Mouse (Mus musculus): ENCODE measurements around the gene Greb1. TPM values are rescaled to one million over a fixed set of nuclear protein-coding genes. Genes with fewer than 3 reads are reported as not detected.
A peak's percentile ranks its signal among the peaks of the same experiment; 100 is the strongest.

The Greb1 gene
- polyA plus RNA-seq, 1 experiment from 2014 or later: 3.1 TPM

- no peaks in the 10 kb centered on the region for H3K36me3 ChIP-seq (ENCODE audit: control insufficient read depth, insufficient read depth, low read length)
- no peaks in the 10 kb centered on the region for H3K9me3 ChIP-seq (replicated peaks; ENCODE audit: control insufficient read depth, low read length)
- 55% methylated on average over 5 of the region's 5 CpGs for WGBS (ENCODE audit: insufficient replicate concordance)
- no peak for ATAC-seq (replicated peaks; ENCODE audit: insufficient number of reproducible peaks, low FRiP score, low TSS enrichment)
- no peak overlapping the region for H3K9ac ChIP-seq (ENCODE audit: low read depth, low read length)
- H3K4me2 ChIP-seq: no peak overlapping the region
- H3K27ac ChIP-seq (ENCODE audit: low read depth, low read length): no peak overlapping the region
- peaks cover 15% of the 10 kb centered on the region for H3K4me1 ChIP-seq (ENCODE audit: control insufficient read depth, insufficient read depth, low read length)
- no peak overlapping the region for H3K4me3 ChIP-seq (ENCODE audit: low read depth, low read length)
- H3K27me3 ChIP-seq (ENCODE audit: control insufficient read depth, insufficient read depth, low read length): no peaks in the 10 kb centered on the region
Measured at GRCm38 (mm10) chr12:16737266-16737665, 63.4 kb downstream of the Greb1 start.

DNA sequence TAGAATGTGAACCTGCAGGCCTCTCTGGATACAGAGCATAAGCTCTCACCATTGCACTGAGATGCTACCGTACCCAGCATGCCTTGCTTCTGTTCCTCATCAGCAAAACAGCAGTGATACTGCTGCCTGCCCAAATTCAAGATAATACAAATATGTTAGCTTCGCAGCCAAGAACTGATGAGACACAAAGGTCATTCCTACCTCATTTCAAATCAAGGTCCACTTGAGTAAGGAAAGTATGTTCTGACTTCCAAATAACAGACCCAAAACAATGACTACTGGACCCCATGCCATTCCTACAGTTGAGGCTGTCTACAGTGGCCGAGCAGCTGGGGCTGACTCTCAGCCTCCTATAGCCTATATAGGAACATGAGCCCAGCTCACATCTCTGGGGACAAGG is 66.0 kb downstream of the Greb1 start:
- peaks cover 9% of the 10 kb centered on the region for H3K4me1 ChIP-seq (ENCODE audit: control insufficient read depth, insufficient read depth, low read length)
- H3K36me3 ChIP-seq (ENCODE audit: control insufficient read depth, insufficient read depth, low read length): no peaks in the 10 kb centered on the region
- ATAC-seq (replicated peaks; ENCODE audit: insufficient number of reproducible peaks, low FRiP score, low TSS enrichment): no peak
- H3K4me2 ChIP-seq: no peak overlapping the region
- H3K27ac ChIP-seq (ENCODE audit: low read depth, low read length): no peak overlapping the region
- no peak overlapping the region for H3K4me3 ChIP-seq (ENCODE audit: low read depth, low read length)
- H3K27me3 ChIP-seq (ENCODE audit: control insufficient read depth, insufficient read depth, low read length): no peaks in the 10 kb centered on the region
- H3K9ac ChIP-seq (ENCODE audit: low read depth, low read length): no peak overlapping the region; the same call in 1 of the 2 replicates
- 73% methylated on average over 3 of the region's 3 CpGs for WGBS (ENCODE audit: insufficient replicate concordance)
- no peaks in the 10 kb centered on the region for H3K9me3 ChIP-seq (replicated peaks; ENCODE audit: control insufficient read depth, low read length)

- Histone ChIP-seq H3K4me2 (no peak overlapping the region), H3K4me3 (ENCODE audit: low read depth, low read length) (no peak overlapping the region), H3K27ac (ENCODE audit: low read depth, low read length) (no peak overlapping the region), H3K36me3 (ENCODE audit: control insufficient read depth, insufficient read depth, low read length) (no peaks in the 10 kb centered on the region), H3K9ac (ENCODE audit: low read depth, low read length) (no peak overlapping the region), H3K4me1 (ENCODE audit: control insufficient read depth, insufficient read depth, low read length) (peaks cover 8% of the 10 kb centered on the region), H3K27me3 (ENCODE audit: control insufficient read depth, insufficient read depth, low read length) (no peaks in the 10 kb centered on the region), H3K9me3 (replicated peaks; ENCODE audit: control insufficient read depth, low read length) (no peaks in the 10 kb centered on the region)
- WGBS (ENCODE audit: insufficient replicate concordance): 59% methylated on average over 8 of the region's 8 CpGs
- ATAC-seq (replicated peaks; ENCODE audit: insufficient number of reproducible peaks, low FRiP score, low TSS enrichment): 0 out of 2 replicates have a peak, but pooled peaks have one; percentile 14
Measured at GRCm38 (mm10) chr12:16734009-16734408, 66.7 kb downstream of the Greb1 start.

GRCm38 (mm10) chr12:16731121-16731741 is 69.5 kb downstream of the Greb1 start:
- ATAC-seq (replicated peaks; ENCODE audit: insufficient number of reproducible peaks, low FRiP score, low TSS enrichment): 0 out of 2 replicates have a peak, but pooled peaks have one; percentile 10
- H3K9me3 ChIP-seq (replicated peaks; ENCODE audit: control insufficient read depth, low read length): no peaks in the 10 kb centered on the region
- H3K27ac ChIP-seq (ENCODE audit: low read depth, low read length): no peak overlapping the region
- no peak overlapping the region for H3K9ac ChIP-seq (ENCODE audit: low read depth, low read length)
- H3K4me1 ChIP-seq (ENCODE audit: control insufficient read depth, insufficient read depth, low read length): peaks cover 9% of the 10 kb centered on the region
- H3K27me3 ChIP-seq (ENCODE audit: control insufficient read depth, insufficient read depth, low read length): no peaks in the 10 kb centered on the region
- no peak overlapping the region for H3K4me3 ChIP-seq (ENCODE audit: low read depth, low read length)
- no peaks in the 10 kb centered on the region for H3K36me3 ChIP-seq (ENCODE audit: control insufficient read depth, insufficient read depth, low read length)
- no peak overlapping the region for H3K4me2 ChIP-seq
- WGBS (ENCODE audit: insufficient replicate concordance): 64% methylated on average over 11 of the region's 11 CpGs

DNA sequence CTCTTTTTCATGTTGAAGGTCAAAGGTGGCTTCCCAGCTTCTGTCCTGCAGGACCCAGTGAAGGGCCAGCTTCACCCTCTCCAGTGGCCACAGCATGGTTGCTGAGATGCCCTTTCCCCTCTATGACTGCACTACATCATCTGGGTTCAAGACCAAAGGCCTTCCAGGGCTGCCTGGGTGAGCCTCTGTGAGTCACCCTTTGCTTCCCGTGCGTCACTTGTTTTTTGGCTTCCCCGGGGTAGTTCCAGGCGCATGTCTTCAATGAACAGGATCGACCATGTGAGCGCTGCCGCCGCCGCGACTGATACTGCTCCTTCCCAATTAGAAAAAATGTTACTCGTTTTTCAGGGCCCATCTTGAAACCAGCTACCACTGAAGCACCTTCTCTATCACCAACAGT is 70.5 kb downstream of the Greb1 start:
- H3K4me1 ChIP-seq (ENCODE audit: control insufficient read depth, insufficient read depth, low read length): peaks cover 11% of the 10 kb centered on the region
- no peaks in the 10 kb centered on the region for H3K36me3 ChIP-seq (ENCODE audit: control insufficient read depth, insufficient read depth, low read length)
- H3K9me3 ChIP-seq (replicated peaks; ENCODE audit: control insufficient read depth, low read length): no peaks in the 10 kb centered on the region
- H3K27ac ChIP-seq (ENCODE audit: low read depth, low read length): no peak overlapping the region
- no peak for ATAC-seq (replicated peaks; ENCODE audit: insufficient number of reproducible peaks, low FRiP score, low TSS enrichment)
- H3K4me3 ChIP-seq (ENCODE audit: low read depth, low read length): no peak overlapping the region
- 86% methylated on average over 11 of the region's 11 CpGs for WGBS (ENCODE audit: insufficient replicate concordance)
- no peak overlapping the region for H3K9ac ChIP-seq (ENCODE audit: low read depth, low read length)
- no peak overlapping the region for H3K4me2 ChIP-seq
- no peaks in the 10 kb centered on the region for H3K27me3 ChIP-seq (ENCODE audit: control insufficient read depth, insufficient read depth, low read length)

GRCm38 (mm10) chr12:16728221-16728620 is 72.5 kb downstream of the Greb1 start:
- no peak for ATAC-seq (replicated peaks; ENCODE audit: insufficient number of reproducible peaks, low FRiP score, low TSS enrichment)
- Histone ChIP-seq H3K4me2 (no peak overlapping the region), H3K4me3 (ENCODE audit: low read depth, low read length) (no peak overlapping the region), H3K9ac (ENCODE audit: low read depth, low read length) (no peak overlapping the region), H3K27me3 (ENCODE audit: control insufficient read depth, insufficient read depth, low read length) (no peaks in the 10 kb centered on the region), H3K36me3 (ENCODE audit: control insufficient read depth, insufficient read depth, low read length) (no peaks in the 10 kb centered on the region), H3K27ac (ENCODE audit: low read depth, low read length) (no peak overlapping the region), H3K4me1 (ENCODE audit: control insufficient read depth, insufficient read depth, low read length) (peaks cover 10% of the 10 kb centered on the region), H3K9me3 (replicated peaks; ENCODE audit: control insufficient read depth, low read length) (no peaks in the 10 kb centered on the region)
- WGBS (ENCODE audit: insufficient replicate concordance): 82% methylated on average over 5 of the region's 5 CpGs

DNA sequence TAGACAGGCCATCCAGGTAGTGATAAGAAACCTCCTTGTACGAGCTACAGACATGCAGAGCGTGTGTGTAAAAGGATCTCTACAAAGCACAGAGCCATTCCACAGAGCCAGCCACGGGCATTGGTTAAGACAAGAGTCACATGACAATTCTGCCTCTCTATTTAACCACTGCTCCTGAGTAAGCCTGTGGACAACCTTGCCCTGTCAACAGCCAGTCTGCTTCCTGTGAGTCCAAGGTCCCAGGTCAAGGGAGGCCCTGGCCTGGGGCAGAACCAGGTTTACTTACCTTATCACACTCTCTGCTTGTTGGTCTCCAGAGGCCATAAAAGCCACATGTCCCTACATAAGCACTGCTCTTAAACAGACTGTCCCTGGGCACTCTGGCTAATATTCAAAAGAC is 74.5 kb downstream of the Greb1 start:
- Histone ChIP-seq H3K36me3 (ENCODE audit: control insufficient read depth, insufficient read depth, low read length) (no peaks in the 10 kb centered on the region), H3K4me2 (no peak overlapping the region), H3K4me1 (ENCODE audit: control insufficient read depth, insufficient read depth, low read length) (peaks cover 10% of the 10 kb centered on the region), H3K9ac (ENCODE audit: low read depth, low read length) (no peak overlapping the region), H3K27ac (ENCODE audit: low read depth, low read length) (no peak overlapping the region), H3K4me3 (ENCODE audit: low read depth, low read length) (no peak overlapping the region), H3K9me3 (replicated peaks; ENCODE audit: control insufficient read depth, low read length) (no peaks in the 10 kb centered on the region), H3K27me3 (ENCODE audit: control insufficient read depth, insufficient read depth, low read length) (no peaks in the 10 kb centered on the region)
- WGBS (ENCODE audit: insufficient replicate concordance): 13% methylated on average over 3 of the region's 3 CpGs
- no peak for ATAC-seq (replicated peaks; ENCODE audit: insufficient number of reproducible peaks, low FRiP score, low TSS enrichment)

DNA sequence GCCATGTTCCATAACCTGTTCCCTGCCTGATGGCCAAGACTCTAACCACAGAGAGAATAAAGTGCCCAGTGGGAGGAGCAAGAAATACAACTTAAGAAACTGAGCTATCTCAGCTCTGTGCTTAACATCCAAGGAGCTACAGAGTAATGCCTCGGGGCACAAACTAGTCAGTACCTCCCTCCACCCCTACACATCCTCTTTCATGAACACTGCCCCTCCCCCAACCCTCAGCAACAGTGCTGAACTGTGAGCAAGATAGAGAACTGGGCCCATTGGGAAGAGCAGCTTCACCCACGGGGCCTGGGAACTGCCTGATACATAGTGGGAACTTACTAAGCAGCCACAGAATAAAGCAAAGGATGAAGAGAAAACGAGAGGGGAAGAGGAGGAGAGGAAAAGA is 77.1 kb downstream of the Greb1 start:
- no peak overlapping the region for H3K27ac ChIP-seq (ENCODE audit: low read depth, low read length)
- no peaks in the 10 kb centered on the region for H3K9me3 ChIP-seq (replicated peaks; ENCODE audit: control insufficient read depth, low read length)
- no peaks in the 10 kb centered on the region for H3K36me3 ChIP-seq (ENCODE audit: control insufficient read depth, insufficient read depth, low read length)
- H3K4me2 ChIP-seq: no peak overlapping the region
- 47% methylated on average over 3 of the region's 3 CpGs for WGBS (ENCODE audit: insufficient replicate concordance)
- no peak for ATAC-seq (replicated peaks; ENCODE audit: insufficient number of reproducible peaks, low FRiP score, low TSS enrichment)
- H3K4me3 ChIP-seq (ENCODE audit: low read depth, low read length): no peak overlapping the region
- H3K9ac ChIP-seq (ENCODE audit: low read depth, low read length): no peak overlapping the region
- H3K27me3 ChIP-seq (ENCODE audit: control insufficient read depth, insufficient read depth, low read length): no peaks in the 10 kb centered on the region
- peaks cover 10% of the 10 kb centered on the region for H3K4me1 ChIP-seq (ENCODE audit: control insufficient read depth, insufficient read depth, low read length)

- 0 out of 2 replicates have a peak, but pooled peaks have one; percentile 21 for ATAC-seq (replicated peaks; ENCODE audit: insufficient number of reproducible peaks, low FRiP score, low TSS enrichment)
- Histone ChIP-seq H3K27ac (ENCODE audit: low read depth, low read length) (no peak overlapping the region), H3K36me3 (ENCODE audit: control insufficient read depth, insufficient read depth, low read length) (no peaks in the 10 kb centered on the region), H3K9me3 (replicated peaks; ENCODE audit: control insufficient read depth, low read length) (no peaks in the 10 kb centered on the region), H3K4me1 (ENCODE audit: control insufficient read depth, insufficient read depth, low read length) (0 out of 2 replicates have a peak, but pooled peaks cover 1% of the 10 kb centered on the region), H3K4me2 (no peak overlapping the region), H3K4me3 (ENCODE audit: low read depth, low read length) (no peak overlapping the region), H3K9ac (ENCODE audit: low read depth, low read length) (no peak overlapping the region), H3K27me3 (ENCODE audit: control insufficient read depth, insufficient read depth, low read length) (no peaks in the 10 kb centered on the region)
- 37% methylated on average over 8 of the region's 8 CpGs for WGBS (ENCODE audit: insufficient replicate concordance)
Measured at GRCm38 (mm10) chr12:16718660-16719315, 81.9 kb downstream of the Greb1 start.
